ENCODE assay signal across 9 mouse cellular contexts in the genomic region with DNA sequence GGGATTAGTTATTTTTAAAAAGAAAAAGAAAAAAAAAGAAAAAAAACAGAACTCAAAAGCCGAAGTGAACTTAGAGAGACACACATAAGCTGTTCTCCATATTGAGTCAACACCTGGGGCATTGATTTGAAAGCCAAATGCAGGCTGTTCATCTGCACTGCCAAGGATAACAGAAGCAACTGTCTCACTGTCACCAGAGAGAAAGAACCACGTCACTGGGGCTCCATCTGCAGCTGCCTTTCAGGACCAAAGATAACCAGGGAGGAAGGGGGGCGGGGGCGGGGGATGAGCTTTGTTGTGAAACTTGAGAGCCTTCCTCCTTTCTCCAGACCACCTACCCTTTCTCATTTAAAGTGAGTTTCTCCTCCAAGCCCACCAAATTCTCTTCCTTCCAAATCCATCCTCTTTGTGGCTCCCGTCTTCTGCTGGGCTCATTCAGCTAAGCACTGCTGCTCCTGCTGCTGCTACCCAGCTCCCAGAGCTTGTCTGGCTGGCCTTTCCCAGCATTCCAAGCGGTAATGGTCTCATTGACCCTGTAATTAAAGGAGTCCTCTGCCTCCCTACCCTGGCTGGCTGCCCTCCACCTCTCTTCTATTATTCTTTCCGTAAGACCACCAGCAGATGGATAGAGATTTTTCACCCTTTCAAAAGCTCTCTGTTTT.
DNase-seq lines count a peak whose midpoint lies in the region; ATAC-seq and TF ChIP-seq lines count a peak whose summit lies in the region.
"Had no signal": no experiment of that assay in that cellular context is flagged by ENCODE, and none has a peak within 500 bp of the region (broad histone marks: within the 10 kb centered on the region; RNA-seq: fewer than 3 reads in every experiment).

No protein-coding gene starts in this region.

- WGBS in forebrain, embryonic 12.5 days: 2% methylated on average over 7 of the region's 7 CpGs
- 22% methylated on average over 7 of the region's 7 CpGs for WGBS in lung, postnatal 0 days

- no peaks in the 10 kb centered on the region for H3K9me3 ChIP-seq in forebrain, embryonic 12.5 days
- no peaks in the 10 kb centered on the region for H3K9me3 ChIP-seq in lung, postnatal 0 days (ENCODE audit: low read length)

- intact Hi-C loops in left cerebral cortex, adult 2 months (cut with DNase I): no loop called here

- H3K4me1 ChIP-seq in forebrain, embryonic 12.5 days: peaks cover 32% of the 10 kb centered on the region
- no peaks in the 10 kb centered on the region for H3K4me1 ChIP-seq in lung, postnatal 0 days (ENCODE audit: insufficient read depth, low read depth, low read length)

- H3K27ac ChIP-seq in forebrain, embryonic 12.5 days: peak overlapping the region; percentile 88
- peak overlapping the region; percentile 77 for H3K27ac ChIP-seq in left cerebral cortex, adult 2 months
- no peak overlapping the region for H3K27ac ChIP-seq in lung, postnatal 0 days (ENCODE audit: low read length)

- no peak for TF ChIP-seq CTCF in left cerebral cortex, adult 2 months (IDR thresholded peaks at IDR 0.05)
- no peak for TF ChIP-seq CTCF in lung, postnatal 0 days (IDR thresholded peaks at IDR 0.05)

- peak overlapping the region; percentile 15; the same call in 1 of the 2 replicates for H3K4me3 ChIP-seq in forebrain, embryonic 12.5 days (replicated peaks)
- H3K4me3 ChIP-seq in left cerebral cortex, adult 2 months: no peak overlapping the region
- no peak overlapping the region for H3K4me3 ChIP-seq in lung, postnatal 0 days (ENCODE audit: low read depth, low read length)

- no peak overlapping the region for H3K9ac ChIP-seq in forebrain, embryonic 12.5 days
- no peak overlapping the region for H3K9ac ChIP-seq in lung, postnatal 0 days (replicated peaks; ENCODE audit: low read depth)

- peak; percentile 16 for DNase-seq in kidney, postnatal 10 days
- no peak for DNase-seq in kidney, adult 18-20 months
- no peak for DNase-seq in left cerebral cortex, adult 2 months (ENCODE audit: extremely low spot score in 1 of 2, low spot score in 2 of 2)
- peak; percentile 17 for DNase-seq in retina, postnatal 7 days (ENCODE audit: low read depth, low spot score)
- DNase-seq in ovary, postnatal 14 days (ENCODE audit: low spot score): no peak
- DNase-seq in lung, postnatal 0 days (ENCODE audit: low spot score): no peak
- DNase-seq in urinary bladder, postnatal 25 days (ENCODE audit: low spot score): no peak

- no peak for TF ChIP-seq EP300 in lung, postnatal 0 days (IDR thresholded peaks at IDR 0.05)

- ATAC-seq in forebrain, embryonic 12.5 days (ENCODE audit: low FRiP score): peak; percentile 94
- no peak for ATAC-seq in lung, postnatal 0 days
- ATAC-seq: Patski had no signal

- H3K4me2 ChIP-seq in forebrain, embryonic 12.5 days: peak overlapping the region; percentile 42
- H3K4me2 ChIP-seq in lung, postnatal 0 days (replicated peaks; ENCODE audit: low read depth, low read length): no peak overlapping the region

- peaks cover 52% of the 10 kb centered on the region for H3K27me3 ChIP-seq in forebrain, embryonic 12.5 days
- H3K27me3 ChIP-seq in lung, postnatal 0 days (replicated peaks; ENCODE audit: insufficient read depth, low read length): no peaks in the 10 kb centered on the region
- H3K27me3 ChIP-seq: Patski had no signal

- no peaks in the 10 kb centered on the region for H3K36me3 ChIP-seq in forebrain, embryonic 12.5 days (replicated peaks)
- no peaks in the 10 kb centered on the region for H3K36me3 ChIP-seq in lung, postnatal 0 days (ENCODE audit: insufficient read depth, low read length)

Comparison
In these comparisons a context has a peak if more than half of its experiments do, and no peak if none do; other contexts are left out.
1. DNase-seq: peak in kidney, postnatal 10 days (single experiment) and retina, postnatal 7 days (single experiment); none in kidney, adult 18-20 months (single experiment), left cerebral cortex, adult 2 months (0 of 2), ovary, postnatal 14 days (single experiment), lung, postnatal 0 days (single experiment) and urinary bladder, postnatal 25 days (single experiment).